Mouse (Mus musculus): ENCODE measurements at regions not wholly inside any gene's neighbourhood (a gene's known extent, or its start where the extent isn't known, plus 50 kb on each side); places are given as distances from the start of the nearest gene placed in this dataset.

GRCm38 (mm10) chr4:35394821-35395582 is 169.0 kb upstream of the C9orf72 start:
- Histone ChIP-seq H3K27me3 (ENCODE audit: control insufficient read depth, insufficient read depth, low read length) (no peaks in the 10 kb centered on the region), H3K4me1 (ENCODE audit: control insufficient read depth, insufficient read depth, low read length) (peaks cover 2% of the 10 kb centered on the region; the same call in 1 of the 2 replicates), H3K9ac (ENCODE audit: low read length) (no peak overlapping the region), H3K4me2 (no peak overlapping the region), H3K36me3 (ENCODE audit: control insufficient read depth, insufficient read depth, low read length) (no peaks in the 10 kb centered on the region), H3K27ac (ENCODE audit: low read depth, low read length) (no peak overlapping the region), H3K9me3 (ENCODE audit: control insufficient read depth, low read length) (no peaks in the 10 kb centered on the region), H3K4me3 (ENCODE audit: low read depth, low read length) (no peak overlapping the region)
- ATAC-seq (ENCODE audit: low FRiP score) = peak; percentile 46
- WGBS = 54% methylated on average over 16 of the region's 16 CpGs
- peak; percentile 78 for DNase-seq (ENCODE audit: low spot score, missing footprints)

GRCm38 (mm10) chr4:35375791-35376190 is 149.8 kb upstream of the C9orf72 start:
- no peak overlapping the region for H3K9ac ChIP-seq (ENCODE audit: low read length)
- ATAC-seq (ENCODE audit: low FRiP score) (no peak), DNase-seq (ENCODE audit: low spot score, missing footprints) (no peak)
- 75% methylated on average over 4 of the region's 4 CpGs for WGBS
- H3K27ac ChIP-seq (ENCODE audit: low read depth, low read length) = no peak overlapping the region
- no peak overlapping the region for H3K4me2 ChIP-seq
- H3K27me3 ChIP-seq (ENCODE audit: control insufficient read depth, insufficient read depth, low read length) = no peaks in the 10 kb centered on the region
- no peaks in the 10 kb centered on the region for H3K9me3 ChIP-seq (ENCODE audit: control insufficient read depth, low read length)
- H3K36me3 ChIP-seq (ENCODE audit: control insufficient read depth, insufficient read depth, low read length) = no peaks in the 10 kb centered on the region
- peaks cover 4% of the 10 kb centered on the region for H3K4me1 ChIP-seq (ENCODE audit: control insufficient read depth, insufficient read depth, low read length)
- H3K4me3 ChIP-seq (ENCODE audit: low read depth, low read length) = no peak overlapping the region

GRCm38 (mm10) chr4:35373213-35373860 is 147.4 kb upstream of the C9orf72 start:
- Histone ChIP-seq H3K27me3 (ENCODE audit: control insufficient read depth, insufficient read depth, low read length) (no peaks in the 10 kb centered on the region), H3K4me3 (ENCODE audit: low read depth, low read length) (no peak overlapping the region), H3K4me1 (ENCODE audit: control insufficient read depth, insufficient read depth, low read length) (peaks cover 4% of the 10 kb centered on the region), H3K9me3 (ENCODE audit: control insufficient read depth, low read length) (no peaks in the 10 kb centered on the region), H3K27ac (ENCODE audit: low read depth, low read length) (no peak overlapping the region), H3K9ac (ENCODE audit: low read length) (no peak overlapping the region), H3K4me2 (peak overlapping the region; percentile 13; the same call in 1 of the 2 replicates), H3K36me3 (ENCODE audit: control insufficient read depth, insufficient read depth, low read length) (no peaks in the 10 kb centered on the region)
- peak; percentile 26; the same call in 1 of the 2 replicates for ATAC-seq (ENCODE audit: low FRiP score)
- DNase-seq (ENCODE audit: low spot score, missing footprints) = no peak
- 41% methylated on average over 9 of the region's 9 CpGs for WGBS

GRCm38 (mm10) chr4:35372528-35373212 is 146.7 kb upstream of the C9orf72 start:
- H3K27me3 ChIP-seq (ENCODE audit: control insufficient read depth, insufficient read depth, low read length) = no peaks in the 10 kb centered on the region
- peak overlapping the region; percentile 13; the same call in 1 of the 2 replicates for H3K4me2 ChIP-seq
- H3K9ac ChIP-seq (ENCODE audit: low read length) = no peak overlapping the region
- H3K4me3 ChIP-seq (ENCODE audit: low read depth, low read length) = no peak overlapping the region
- H3K27ac ChIP-seq (ENCODE audit: low read depth, low read length) = no peak overlapping the region
- DNase-seq (ENCODE audit: low spot score, missing footprints) (peak; percentile 99), ATAC-seq (ENCODE audit: low FRiP score) (peak; percentile 90)
- no peaks in the 10 kb centered on the region for H3K9me3 ChIP-seq (ENCODE audit: control insufficient read depth, low read length)
- H3K4me1 ChIP-seq (ENCODE audit: control insufficient read depth, insufficient read depth, low read length) = peaks cover 4% of the 10 kb centered on the region
- H3K36me3 ChIP-seq (ENCODE audit: control insufficient read depth, insufficient read depth, low read length) = no peaks in the 10 kb centered on the region
- WGBS = 34% methylated on average over 8 of the region's 8 CpGs

GRCm38 (mm10) chr4:35364161-35364560 is 138.2 kb upstream of the C9orf72 start:
- ATAC-seq (ENCODE audit: low FRiP score) (no peak), DNase-seq (ENCODE audit: low spot score, missing footprints) (no peak)
- Histone ChIP-seq H3K27me3 (ENCODE audit: control insufficient read depth, insufficient read depth, low read length) (no peaks in the 10 kb centered on the region), H3K9ac (ENCODE audit: low read length) (no peak overlapping the region), H3K4me2 (no peak overlapping the region), H3K4me3 (ENCODE audit: low read depth, low read length) (no peak overlapping the region), H3K9me3 (ENCODE audit: control insufficient read depth, low read length) (no peaks in the 10 kb centered on the region), H3K27ac (ENCODE audit: low read depth, low read length) (no peak overlapping the region), H3K36me3 (ENCODE audit: control insufficient read depth, insufficient read depth, low read length) (no peaks in the 10 kb centered on the region), H3K4me1 (ENCODE audit: control insufficient read depth, insufficient read depth, low read length) (no peaks in the 10 kb centered on the region)
- 80% methylated on average over 7 of the region's 7 CpGs for WGBS

- H3K9ac ChIP-seq (ENCODE audit: low read length) = no peak overlapping the region
- 69% methylated on average over 3 of the region's 3 CpGs for WGBS
These were observed 136.2 kb upstream of the C9orf72 start for GRCm38 (mm10) chr4:35362176-35362575.

GRCm38 (mm10) chr4:35359376-35359775 is 133.4 kb upstream of the C9orf72 start:
- H3K4me3 ChIP-seq (ENCODE audit: low read depth, low read length) = no peak overlapping the region
- H3K4me2 ChIP-seq = no peak overlapping the region
- H3K36me3 ChIP-seq (ENCODE audit: control insufficient read depth, insufficient read depth, low read length) = no peaks in the 10 kb centered on the region
- 93% methylated on average over 3 of the region's 3 CpGs for WGBS
- H3K27ac ChIP-seq (ENCODE audit: low read depth, low read length) = no peak overlapping the region
- no peaks in the 10 kb centered on the region for H3K4me1 ChIP-seq (ENCODE audit: control insufficient read depth, insufficient read depth, low read length)
- H3K27me3 ChIP-seq (ENCODE audit: control insufficient read depth, insufficient read depth, low read length) = no peaks in the 10 kb centered on the region
- DNase-seq (ENCODE audit: low spot score, missing footprints) = no peak
- H3K9me3 ChIP-seq (ENCODE audit: control insufficient read depth, low read length) = no peaks in the 10 kb centered on the region
- H3K9ac ChIP-seq (ENCODE audit: low read length) = no peak overlapping the region
- ATAC-seq (ENCODE audit: low FRiP score) = no peak

More at GRCm38 (mm10) chr4:35362176-35362575, 136.2 kb upstream of the C9orf72 start:
- Histone ChIP-seq H3K4me3 (ENCODE audit: low read depth, low read length) (no peak overlapping the region), H3K4me1 (ENCODE audit: control insufficient read depth, insufficient read depth, low read length) (no peaks in the 10 kb centered on the region), H3K27ac (ENCODE audit: low read depth, low read length) (no peak overlapping the region), H3K9me3 (ENCODE audit: control insufficient read depth, low read length) (no peaks in the 10 kb centered on the region), H3K36me3 (ENCODE audit: control insufficient read depth, insufficient read depth, low read length) (no peaks in the 10 kb centered on the region), H3K4me2 (no peak overlapping the region), H3K27me3 (ENCODE audit: control insufficient read depth, insufficient read depth, low read length) (no peaks in the 10 kb centered on the region)
- DNase-seq (ENCODE audit: low spot score, missing footprints) (no peak), ATAC-seq (ENCODE audit: low FRiP score) (no peak)

- Histone ChIP-seq H3K27ac (ENCODE audit: low read depth, low read length) (no peak overlapping the region), H3K4me1 (ENCODE audit: control insufficient read depth, insufficient read depth, low read length) (no peaks in the 10 kb centered on the region), H3K36me3 (ENCODE audit: control insufficient read depth, insufficient read depth, low read length) (no peaks in the 10 kb centered on the region), H3K27me3 (ENCODE audit: control insufficient read depth, insufficient read depth, low read length) (no peaks in the 10 kb centered on the region), H3K9ac (ENCODE audit: low read length) (no peak overlapping the region), H3K9me3 (ENCODE audit: control insufficient read depth, low read length) (no peaks in the 10 kb centered on the region), H3K4me3 (ENCODE audit: low read depth, low read length) (no peak overlapping the region), H3K4me2 (no peak overlapping the region)
- DNase-seq (ENCODE audit: low spot score, missing footprints) = no peak
- no peak for ATAC-seq (ENCODE audit: low FRiP score)
- WGBS = 85% methylated on average over 12 of the region's 12 CpGs
These were observed 131.1 kb upstream of the C9orf72 start for GRCm38 (mm10) chr4:35356904-35357563.

Measured in midbrain, embryonic 11.5 days (tissue).